8 mouse cellular contexts compared by ENCODE assay signal in genomic region chr17:7902362-7902761, GRCm38 (mm10). TPM values are rescaled to one million over a fixed set of nuclear protein-coding genes. Genes with fewer than 3 reads are reported as not detected.
A peak's percentile ranks its signal among the peaks of the same experiment; 100 is the strongest.
DNase-seq lines count a peak whose midpoint lies in the region; ATAC-seq and TF ChIP-seq lines count a peak whose summit lies in the region.

No protein-coding gene starts in this region.

- no peaks in the 10 kb centered on the region for H3K27me3 ChIP-seq in C2C12 (ENCODE audit: control insufficient read depth, insufficient read depth, insufficient read length)
- no peaks in the 10 kb centered on the region for H3K27me3 ChIP-seq in intestine, postnatal 0 days (replicated peaks; ENCODE audit: control insufficient read depth, insufficient read depth, low read length)

- H3K4me1 ChIP-seq in intestine, postnatal 0 days (replicated peaks; ENCODE audit: control insufficient read depth, insufficient read depth, low read length): no peaks in the 10 kb centered on the region

- no peak for TF ChIP-seq CTCF in C2C12 (IDR thresholded peaks at IDR 0.05; ENCODE audit: control insufficient read depth, insufficient read depth, insufficient read length)
- no peak for TF ChIP-seq CTCF in intestine, postnatal 0 days (IDR thresholded peaks at IDR 0.05; ENCODE audit: low read depth)

- WGBS in intestine, postnatal 0 days: 73% methylated on average over 3 of the region's 3 CpGs

- intact Hi-C loops in heart, postnatal 25 days (cut with DNase I): no loop called here

- H3K4me2 ChIP-seq in intestine, postnatal 0 days (replicated peaks; ENCODE audit: low read depth): no peak overlapping the region

- H3ac ChIP-seq in C2C12 (ENCODE audit: control insufficient read depth, insufficient read length, low read depth): no peak overlapping the region

- H3K9me3 ChIP-seq in intestine, postnatal 0 days (ENCODE audit: control insufficient read depth): no peaks in the 10 kb centered on the region

- H3K27ac ChIP-seq in intestine, postnatal 0 days (ENCODE audit: low read depth, low read length): no peak overlapping the region

- H3K79me2 ChIP-seq in C2C12 (ENCODE audit: control insufficient read depth, insufficient read depth): no peaks in the 10 kb centered on the region

- DNase-seq in heart, postnatal 4 days: peak; percentile 21
- no peak for DNase-seq in heart, postnatal 25 days (ENCODE audit: low spot score)
- DNase-seq in right cerebral cortex, postnatal 36 days (ENCODE audit: low spot score in 2 of 2): peak; percentile 15 to 16
- DNase-seq in kidney, adult 8-10 months: no peak
- DNase-seq in cerebellum, postnatal 36 days: no peak

- no peak overlapping the region for H3K9ac ChIP-seq in intestine, postnatal 0 days (ENCODE audit: low read depth, low read length)

- no peaks in the 10 kb centered on the region for H3K79me3 ChIP-seq in C2C12 (ENCODE audit: low read depth)

- H3K36me3 ChIP-seq in C2C12 (ENCODE audit: control insufficient read depth, insufficient read depth): no peaks in the 10 kb centered on the region
- H3K36me3 ChIP-seq in intestine, postnatal 0 days (ENCODE audit: control insufficient read depth, insufficient read depth): no peaks in the 10 kb centered on the region

- H3K4me3 ChIP-seq in C2C12 (ENCODE audit: insufficient read depth, poor library complexity, severe bottlenecking): no peak overlapping the region
- H3K4me3 ChIP-seq in intestine, postnatal 0 days (ENCODE audit: low read depth, low read length): no peak overlapping the region

- peak; percentile 63; the same call in 1 of the 2 replicates for ATAC-seq in common myeloid progenitor, adult 5-6 weeks (replicated peaks; ENCODE audit: low read depth, poor library complexity, severe bottlenecking)
- ATAC-seq in intestine, postnatal 0 days: no peak

TF ChIP-seq in C2C12, 6 proteins besides CTCF, POLR2A, EP300 and RAD21:
- TF ChIP-seq USF1 (IDR thresholded peaks at IDR 0.05; ENCODE audit: low read depth): peak; percentile 70
- TF ChIP-seq MYOG (IDR thresholded peaks at IDR 0.05; ENCODE audit: control insufficient read depth, extremely low read depth, insufficient read length): no peak
- TF ChIP-seq CEBPB (IDR thresholded peaks at IDR 0.05; ENCODE audit: low read depth): no peak
- no peak for TF ChIP-seq FOSL1 (IDR thresholded peaks at IDR 0.05; ENCODE audit: insufficient read depth, low read length, poor library complexity, severe bottlenecking)

RNA-seq across cellular contexts. Expression of gene Tagap, which starts 23.4 kb away (rescaled TPM):
- 1 to 10 TPM; 1.9 to 2.5 TPM for total RNA-seq in heart, postnatal 4 days (2021)
- 1 to 10 TPM; 1.8 to 2.6 TPM for total RNA-seq in heart, postnatal 25 days (2021)
- 0.51 TPM for polyA plus RNA-seq in C2C12 (2012; fragmentation: generic; extraction: Trizol)
- 10.1 and 12.4 TPM in 2 replicates for total RNA-seq in common myeloid progenitor, adult 5-6 weeks (2017)
- polyA plus RNA-seq in intestine, postnatal 0 days (2015; fragmentation: Nextera tagmentation; extraction: Ambion mirVana): 0.80 and 1.2 TPM in 2 replicates

RNA-seq across cellular contexts. Expression of gene Rsph3a, which starts 43.1 kb away (rescaled TPM):
- 10 to 100 TPM; 41.3 to 44.9 TPM for total RNA-seq in heart, postnatal 4 days (2021)
- total RNA-seq in heart, postnatal 25 days (2021): 10 to 100 TPM; 27.5 to 39.6 TPM
- 29.2 TPM for polyA plus RNA-seq in C2C12 (2012; fragmentation: generic; extraction: Trizol)
- total RNA-seq in common myeloid progenitor, adult 5-6 weeks (2017): 20.1 and 32.4 TPM in 2 replicates
- polyA plus RNA-seq in intestine, postnatal 0 days (2015; fragmentation: Nextera tagmentation; extraction: Ambion mirVana): 36.5 and 38.4 TPM in 2 replicates

Comparison
In these comparisons a context has a peak if more than half of its experiments do, and no peak if none do; other contexts are left out.
1. DNase-seq: peak in heart, postnatal 4 days (single experiment) and right cerebral cortex, postnatal 36 days (2 of 2); none in heart, postnatal 25 days (single experiment), kidney, adult 8-10 months (0 of 2) and cerebellum, postnatal 36 days (0 of 2).